In genomic region chr1:43566677-43567377, GRCm38 (mm10) we compare ENCODE assay signal across 21 mouse cellular contexts.
DNase-seq lines count a peak whose midpoint lies in the region; ATAC-seq and TF ChIP-seq lines count a peak whose summit lies in the region.
"Had no signal": no experiment of that assay in that cellular context is flagged by ENCODE, and none has a peak within 500 bp of the region (broad histone marks: within the 10 kb centered on the region; RNA-seq: fewer than 3 reads in every experiment).

No protein-coding gene starts in this region.

- no peak overlapping the region for H3K27ac ChIP-seq in forebrain, postnatal 0 days (ENCODE audit: low read depth, low read length)
- no peak overlapping the region; the same call in 1 of the 2 replicates for H3K27ac ChIP-seq in forebrain, embryonic 16.5 days (ENCODE audit: low read length)
- peak overlapping the region; percentile 3; the same call in 1 of the 2 replicates for H3K27ac ChIP-seq in layer of hippocampus, adult 2 months
- H3K27ac ChIP-seq in embryonic facial prominence, embryonic 10.5 days (replicated peaks), result no peak overlapping the region
- H3K27ac ChIP-seq in midbrain, embryonic 16.5 days (ENCODE audit: low read length), result no peak overlapping the region
- H3K27ac ChIP-seq: embryonic facial prominence, embryonic 15.5 days; left cerebral cortex, adult 2 months had no signal

- no peaks in the 10 kb centered on the region for H3K4me1 ChIP-seq in forebrain, postnatal 0 days (ENCODE audit: insufficient read depth)
- H3K4me1 ChIP-seq in forebrain, embryonic 16.5 days (replicated peaks; ENCODE audit: control insufficient read depth, insufficient read depth, low read length), result peaks cover 9% of the 10 kb centered on the region; the same call in 1 of the 2 replicates
- H3K4me1 ChIP-seq in embryonic facial prominence, embryonic 10.5 days, result peaks cover 10% of the 10 kb centered on the region; the same call in 1 of the 2 replicates
- H3K4me1 ChIP-seq in midbrain, embryonic 16.5 days (ENCODE audit: control insufficient read depth, insufficient read depth, low read length), result 0 out of 2 replicates have a peak, but pooled peaks cover 2% of the 10 kb centered on the region

- 80% methylated on average over 8 of the region's 8 CpGs for WGBS in forebrain, postnatal 0 days
- 81% methylated on average over 8 of the region's 8 CpGs for WGBS in forebrain, embryonic 16.5 days
- 85% methylated on average over 8 of the region's 8 CpGs for WGBS in embryonic facial prominence, embryonic 10.5 days
- WGBS in midbrain, embryonic 16.5 days, result 66% methylated on average over 8 of the region's 8 CpGs

- intact Hi-C loops in left cerebral cortex, postnatal 25 days (cut with DNase I), result no loop called here

- H3K4me2 ChIP-seq in forebrain, postnatal 0 days (ENCODE audit: low read depth), result no peak overlapping the region
- no peak overlapping the region for H3K4me2 ChIP-seq in forebrain, embryonic 16.5 days (ENCODE audit: low read length)
- no peak overlapping the region for H3K4me2 ChIP-seq in midbrain, embryonic 16.5 days (ENCODE audit: low read length)
- H3K4me2 ChIP-seq: embryonic facial prominence, embryonic 15.5 days; liver, embryonic 11.5 days had no signal

- H3K9ac ChIP-seq in forebrain, postnatal 0 days, result no peak overlapping the region
- no peak overlapping the region for H3K9ac ChIP-seq in forebrain, embryonic 16.5 days (replicated peaks; ENCODE audit: low read depth, low read length)
- no peak overlapping the region for H3K9ac ChIP-seq in midbrain, embryonic 16.5 days (ENCODE audit: low read depth, low read length)
- H3K9ac ChIP-seq: embryonic facial prominence, embryonic 15.5 days had no signal

- no peaks in the 10 kb centered on the region for H3K27me3 ChIP-seq in forebrain, postnatal 0 days (ENCODE audit: insufficient read depth, low read length)
- H3K27me3 ChIP-seq in forebrain, embryonic 16.5 days (replicated peaks; ENCODE audit: control insufficient read depth, insufficient read depth, low read length), result no peaks in the 10 kb centered on the region
- H3K27me3 ChIP-seq in embryonic facial prominence, embryonic 10.5 days (replicated peaks; ENCODE audit: low read depth, poor library complexity, severe bottlenecking), result no peaks in the 10 kb centered on the region
- H3K27me3 ChIP-seq in midbrain, embryonic 16.5 days (ENCODE audit: control insufficient read depth, insufficient read depth, low read depth, low read length), result no peaks in the 10 kb centered on the region
- H3K27me3 ChIP-seq: embryonic facial prominence, embryonic 15.5 days; Patski had no signal

- peaks cover 15% of the 10 kb centered on the region for H3K36me3 ChIP-seq in forebrain, postnatal 0 days (ENCODE audit: insufficient read depth)
- peaks cover 3% of the 10 kb centered on the region; the same call in 1 of the 2 replicates for H3K36me3 ChIP-seq in forebrain, embryonic 16.5 days (ENCODE audit: control insufficient read depth, insufficient read depth)
- H3K36me3 ChIP-seq in embryonic facial prominence, embryonic 10.5 days (replicated peaks), result peaks cover 68% of the 10 kb centered on the region
- H3K36me3 ChIP-seq in midbrain, embryonic 16.5 days (ENCODE audit: control insufficient read depth, insufficient read depth, low read length), result 0 out of 2 replicates have a peak, but pooled peaks cover 2% of the 10 kb centered on the region

- no peaks in the 10 kb centered on the region for H3K9me3 ChIP-seq in forebrain, postnatal 0 days (ENCODE audit: low read length)
- no peaks in the 10 kb centered on the region for H3K9me3 ChIP-seq in forebrain, embryonic 16.5 days (ENCODE audit: control insufficient read depth, low read length)
- H3K9me3 ChIP-seq in embryonic facial prominence, embryonic 10.5 days, result no peaks in the 10 kb centered on the region
- no peaks in the 10 kb centered on the region for H3K9me3 ChIP-seq in midbrain, embryonic 16.5 days (replicated peaks; ENCODE audit: control insufficient read depth, low read length, poor library complexity, severe bottlenecking)
- H3K9me3 ChIP-seq: embryonic facial prominence, embryonic 15.5 days had no signal

- no peak for TF ChIP-seq CTCF in forebrain, postnatal 0 days (IDR thresholded peaks at IDR 0.05; ENCODE audit: low read depth)
- TF ChIP-seq CTCF in layer of hippocampus, adult 2 months (conservative IDR thresholded peaks at IDR 0.05), result no peak

- ATAC-seq in forebrain, postnatal 0 days, result peak; percentile 7; the same call in 1 of the 2 replicates
- no peak; the same call in 1 of the 2 replicates for ATAC-seq in forebrain, embryonic 16.5 days
- ATAC-seq in midbrain, embryonic 16.5 days, result peak; percentile 27; the same call in 1 of the 2 replicates
- ATAC-seq: CD4-positive, CD25-positive, alpha-beta regulatory T cell, adult 4 months; Patski had no signal

- H3K4me3 ChIP-seq in forebrain, postnatal 0 days (ENCODE audit: low read depth, low read length), result no peak overlapping the region
- H3K4me3 ChIP-seq in forebrain, embryonic 16.5 days (replicated peaks; ENCODE audit: low read length), result no peak overlapping the region
- no peak overlapping the region for H3K4me3 ChIP-seq in layer of hippocampus, adult 2 months
- no peak overlapping the region for H3K4me3 ChIP-seq in embryonic facial prominence, embryonic 10.5 days
- H3K4me3 ChIP-seq in midbrain, embryonic 16.5 days (ENCODE audit: low read depth, low read length), result no peak overlapping the region
- H3K4me3 ChIP-seq: embryonic facial prominence, embryonic 15.5 days; left cerebral cortex, adult 2 months had no signal

- no peak for DNase-seq in forebrain, postnatal 0 days
- no peak for DNase-seq in layer of hippocampus, adult 2 months (ENCODE audit: low spot score in 2 of 2)
- no peak for DNase-seq in layer of hippocampus, adult 9-10 months (ENCODE audit: low spot score)
- DNase-seq in embryonic facial prominence, embryonic 10.5 days (ENCODE audit: low spot score), result peak; percentile 7
- DNase-seq in left cerebral cortex, postnatal 25 days (ENCODE audit: low spot score in 2 of 2), result no peak
- DNase-seq in right cerebral cortex, postnatal 10 days (ENCODE audit: low spot score in 2 of 2), result no peak
- DNase-seq: adrenal gland, adult 8-10 months; cerebellum, adult 9-11 months; gastrocnemius, postnatal 25 days; kidney, adult 18-20 months; kidney, postnatal 10 days; lung, adult 2 months; lung, postnatal 36 days; thymus, adult 2 months had no signal
